Mouse (Mus musculus): ENCODE results near the gene Mns1.
A peak's percentile ranks its signal among the peaks of the same experiment; 100 is the strongest.

The Mns1 gene

GRCm38 (mm10) chr9:72469851-72470250, 32.0 kb downstream of the Mns1 start:
- no peak for DNase-seq (ENCODE audit: low read depth, low spot score)

GRCm38 (mm10) chr9:72475511-72475910, 37.7 kb downstream of the Mns1 start:
- no peak for DNase-seq (ENCODE audit: low read depth, low spot score)

GRCm38 (mm10) chr9:72477306-72477705, 39.5 kb downstream of the Mns1 start:
- no peak for DNase-seq (ENCODE audit: low read depth, low spot score)

GRCm38 (mm10) chr9:72479276-72479675, 41.5 kb downstream of the Mns1 start:
- no peak for DNase-seq (ENCODE audit: low read depth, low spot score)

GRCm38 (mm10) chr9:72488523-72488922, 50.7 kb downstream of the Mns1 start:
- no peak for DNase-seq (ENCODE audit: low read depth, low spot score)

- DNase-seq (ENCODE audit: low read depth, low spot score), result no peak
Measured at GRCm38 (mm10) chr9:72489131-72489530, 51.3 kb downstream of the Mns1 start.

- peak; percentile 73 for DNase-seq (ENCODE audit: low read depth, low spot score)
Measured at GRCm38 (mm10) chr9:72491559-72492193, 53.9 kb downstream of the Mns1 start.

- no peak for DNase-seq (ENCODE audit: low read depth, low spot score)
Measured at GRCm38 (mm10) chr9:72492194-72492565, 54.4 kb downstream of the Mns1 start, which contains the start of gene Tex9. TSS of gene Tex9 (minus strand) at chr9:72492212.

- no peak for DNase-seq (ENCODE audit: low read depth, low spot score)
Measured at GRCm38 (mm10) chr9:72493465-72493864, 55.7 kb downstream of the Mns1 start.

- DNase-seq (ENCODE audit: low read depth, low spot score), result no peak
Measured at GRCm38 (mm10) chr9:72493984-72494685, 56.3 kb downstream of the Mns1 start.

GRCm38 (mm10) chr9:72496691-72497090, 58.9 kb downstream of the Mns1 start:
- no peak for DNase-seq (ENCODE audit: low read depth, low spot score)

- DNase-seq (ENCODE audit: low read depth, low spot score), result no peak
Measured at GRCm38 (mm10) chr9:72497171-72497570, 59.4 kb downstream of the Mns1 start.

Measured in retina, adult 2 months (tissue).